Mouse (Mus musculus): ENCODE measurements at regions not wholly inside any gene's neighbourhood (a gene's known extent, or its start where the extent isn't known, plus 50 kb on each side); places are given as distances from the start of the nearest gene placed in this dataset.
A peak's percentile ranks its signal among the peaks of the same experiment; 100 is the strongest.

- no peak for DNase-seq
Measured at GRCm38 (mm10) chr16:93458011-93458585, 145.8 kb downstream of the Setd4 start.

- no peak for DNase-seq
Measured at GRCm38 (mm10) chr16:93456706-93457425, 147.0 kb downstream of the Setd4 start.

GRCm38 (mm10) chr16:93454080-93454997, 149.5 kb downstream of the Setd4 start:
- DNase-seq, result peak; percentile 72 to 86

GRCm38 (mm10) chr16:93453056-93453455, 150.8 kb downstream of the Setd4 start:
- DNase-seq, result no peak

GRCm38 (mm10) chr16:93450896-93451295, 153.0 kb downstream of the Setd4 start:
- DNase-seq, result no peak

- DNase-seq, result no peak
Measured at GRCm38 (mm10) chr16:93449925-93450324, 153.9 kb downstream of the Setd4 start.

GRCm38 (mm10) chr16:93448124-93448523, 155.7 kb downstream of the Setd4 start:
- DNase-seq, result no peak

- DNase-seq, result no peak
Measured at GRCm38 (mm10) chr16:93446970-93447369, 156.9 kb downstream of the Setd4 start.

GRCm38 (mm10) chr16:93446206-93446605, 157.7 kb downstream of the Setd4 start:
- no peak for DNase-seq

GRCm38 (mm10) chr16:93442837-93443236, 161.0 kb downstream of the Setd4 start:
- DNase-seq, result peak in 1 of 2 experiments; percentile 52

GRCm38 (mm10) chr16:93437608-93438425, 166.0 kb downstream of the Setd4 start:
- no peak for DNase-seq

GRCm38 (mm10) chr16:93436732-93437131, 167.1 kb downstream of the Setd4 start:
- DNase-seq, result no peak

GRCm38 (mm10) chr16:93431316-93431715, 172.5 kb downstream of the Setd4 start:
- no peak for DNase-seq

GRCm38 (mm10) chr16:93429324-93429781, 174.5 kb downstream of the Setd4 start:
- DNase-seq, result no peak

GRCm38 (mm10) chr16:93427264-93427663, 176.6 kb downstream of the Setd4 start:
- DNase-seq, result no peak

GRCm38 (mm10) chr16:93425731-93426130, 178.1 kb downstream of the Setd4 start:
- DNase-seq, result no peak

GRCm38 (mm10) chr16:93423174-93423573, 180.7 kb downstream of the Setd4 start:
- peak; percentile 10 to 29 for DNase-seq

GRCm38 (mm10) chr16:93422221-93422620, 181.6 kb downstream of the Setd4 start:
- no peak for DNase-seq

GRCm38 (mm10) chr16:93418246-93418645, 185.6 kb downstream of the Setd4 start:
- no peak for DNase-seq

GRCm38 (mm10) chr16:93417831-93418230, 186.0 kb downstream of the Setd4 start:
- DNase-seq, result no peak

GRCm38 (mm10) chr16:93392024-93392675, 211.7 kb downstream of the Setd4 start:
- DNase-seq, result peak; percentile 26 to 66

GRCm38 (mm10) chr16:93387578-93388116, 216.2 kb downstream of the Setd4 start:
- peak in 1 of 2 experiments; percentile 32 for DNase-seq

Data from lung, postnatal 4 days (tissue).